Mouse (Mus musculus): ENCODE measurements around the gene Azin2. TPM values are rescaled to one million over a fixed set of nuclear protein-coding genes. Genes with fewer than 3 reads are reported as not detected.

Gene Azin2
- polyA plus RNA-seq, 1 experiment from 2014 or later, result 10.8 TPM

DNA sequence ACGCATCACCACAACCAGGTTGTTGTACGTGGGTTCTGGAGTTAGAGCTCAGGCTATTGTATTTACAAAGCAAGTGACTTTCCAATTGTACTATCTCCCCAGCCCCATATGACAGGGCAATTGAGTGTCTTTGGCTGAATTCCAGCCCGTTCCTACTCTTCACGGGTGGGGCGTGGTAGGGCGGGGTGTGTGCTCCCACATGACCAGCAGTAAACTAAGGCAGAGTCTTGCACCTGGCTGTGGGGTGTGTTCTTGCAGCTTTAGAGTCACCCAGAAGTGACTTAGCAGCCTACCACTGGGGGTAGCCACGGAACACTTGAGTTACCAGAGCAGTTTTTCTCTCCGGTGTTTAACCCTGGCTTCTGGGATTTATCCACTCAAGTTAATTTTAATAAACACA, 35.0 kb upstream of the Azin2 start:
- no peak overlapping the region for H3K4me2 ChIP-seq (replicated peaks; ENCODE audit: low read depth, low read length)
- 0 out of 2 replicates have a peak, but pooled peaks cover 2% of the 10 kb centered on the region for H3K36me3 ChIP-seq (ENCODE audit: control insufficient read depth, insufficient read depth, low read length)
- WGBS, result 89% methylated on average over 8 of the region's 8 CpGs
- H3K27me3 ChIP-seq (ENCODE audit: control insufficient read depth, insufficient read depth, low read length), result no peaks in the 10 kb centered on the region
- DNase-seq (ENCODE audit: low spot score), result no peak
- H3K4me1 ChIP-seq (replicated peaks; ENCODE audit: control insufficient read depth, insufficient read depth, low read length), result peaks cover 6% of the 10 kb centered on the region; the same call in 1 of the 2 replicates
- H3K4me3 ChIP-seq (ENCODE audit: low read depth, low read length), result no peak overlapping the region
- no peak overlapping the region for H3K9ac ChIP-seq (ENCODE audit: low read depth, low read length)
- ATAC-seq (ENCODE audit: low FRiP score), result no peak
- no peak overlapping the region for H3K27ac ChIP-seq (ENCODE audit: low read depth, low read length)
- no peaks in the 10 kb centered on the region for H3K9me3 ChIP-seq (ENCODE audit: control insufficient read depth, low read length)

DNA sequence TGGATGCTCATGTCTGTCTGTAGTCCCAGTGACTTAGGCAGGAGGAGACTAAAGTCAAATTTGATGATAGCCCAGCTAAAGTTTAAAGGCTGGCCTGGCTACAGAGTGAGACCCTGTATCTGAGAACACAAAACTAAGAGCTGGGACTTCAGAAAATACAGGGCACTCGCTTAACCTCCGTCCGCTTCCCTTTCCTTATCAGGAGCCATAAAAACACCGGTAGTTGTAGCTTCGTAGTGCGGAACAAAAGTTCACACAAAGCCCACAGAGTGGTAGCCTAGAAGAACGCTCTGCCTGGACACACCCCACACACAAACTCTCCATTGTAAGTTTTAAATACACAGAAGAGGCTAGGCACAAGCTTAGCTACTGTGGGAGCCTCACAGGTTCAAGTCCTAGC, 33.0 kb upstream of the Azin2 start:
- Histone ChIP-seq H3K4me3 (ENCODE audit: low read depth, low read length) (no peak overlapping the region), H3K4me1 (replicated peaks; ENCODE audit: control insufficient read depth, insufficient read depth, low read length) (peaks cover 6% of the 10 kb centered on the region; the same call in 1 of the 2 replicates), H3K9me3 (ENCODE audit: control insufficient read depth, low read length) (no peaks in the 10 kb centered on the region), H3K36me3 (ENCODE audit: control insufficient read depth, insufficient read depth, low read length) (0 out of 2 replicates have a peak, but pooled peaks cover 2% of the 10 kb centered on the region), H3K27ac (ENCODE audit: low read depth, low read length) (no peak overlapping the region), H3K4me2 (replicated peaks; ENCODE audit: low read depth, low read length) (no peak overlapping the region), H3K9ac (ENCODE audit: low read depth, low read length) (no peak overlapping the region), H3K27me3 (ENCODE audit: control insufficient read depth, insufficient read depth, low read length) (no peaks in the 10 kb centered on the region)
- ATAC-seq (ENCODE audit: low FRiP score) (no peak), DNase-seq (ENCODE audit: low spot score) (no peak)
- 90% methylated on average over 7 of the region's 7 CpGs for WGBS

DNA sequence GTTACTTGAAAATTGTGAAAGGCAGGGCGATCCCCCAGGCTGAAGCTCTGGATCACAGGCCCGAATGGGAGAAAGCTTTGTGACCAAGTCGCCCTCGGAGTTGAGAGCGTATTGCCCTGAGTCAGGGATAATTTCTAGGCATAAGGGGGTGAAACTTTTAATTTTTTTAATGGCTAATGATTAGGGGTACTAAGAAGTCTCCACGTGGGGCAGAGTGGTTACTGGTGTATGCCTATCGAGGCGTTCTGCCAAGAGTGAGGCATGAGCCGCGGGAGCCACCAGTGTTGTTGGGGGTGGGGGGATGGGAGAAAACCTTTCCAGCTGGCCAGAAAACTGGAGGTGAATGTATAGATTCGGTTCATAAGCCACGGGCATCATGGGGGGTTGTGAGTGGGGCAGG, 31.4 kb upstream of the Azin2 start:
- H3K9me3 ChIP-seq (ENCODE audit: control insufficient read depth, low read length), result no peaks in the 10 kb centered on the region
- ATAC-seq (ENCODE audit: low FRiP score) (peak; percentile 14; the same call in 1 of the 2 replicates), DNase-seq (ENCODE audit: low spot score) (no peak)
- peak overlapping the region; percentile 74 for H3K4me3 ChIP-seq (ENCODE audit: low read depth, low read length)
- WGBS, result 1% methylated on average over 12 of the region's 12 CpGs
- H3K27ac ChIP-seq (ENCODE audit: low read depth, low read length), result no peak overlapping the region
- H3K36me3 ChIP-seq (ENCODE audit: control insufficient read depth, insufficient read depth, low read length), result 0 out of 2 replicates have a peak, but pooled peaks cover 2% of the 10 kb centered on the region
- no peaks in the 10 kb centered on the region for H3K27me3 ChIP-seq (ENCODE audit: control insufficient read depth, insufficient read depth, low read length)
- peaks cover 6% of the 10 kb centered on the region; the same call in 1 of the 2 replicates for H3K4me1 ChIP-seq (replicated peaks; ENCODE audit: control insufficient read depth, insufficient read depth, low read length)
- H3K9ac ChIP-seq (ENCODE audit: low read depth, low read length), result peak overlapping the region; percentile 62
- H3K4me2 ChIP-seq (replicated peaks; ENCODE audit: low read depth, low read length), result peak overlapping the region; percentile 76

DNA sequence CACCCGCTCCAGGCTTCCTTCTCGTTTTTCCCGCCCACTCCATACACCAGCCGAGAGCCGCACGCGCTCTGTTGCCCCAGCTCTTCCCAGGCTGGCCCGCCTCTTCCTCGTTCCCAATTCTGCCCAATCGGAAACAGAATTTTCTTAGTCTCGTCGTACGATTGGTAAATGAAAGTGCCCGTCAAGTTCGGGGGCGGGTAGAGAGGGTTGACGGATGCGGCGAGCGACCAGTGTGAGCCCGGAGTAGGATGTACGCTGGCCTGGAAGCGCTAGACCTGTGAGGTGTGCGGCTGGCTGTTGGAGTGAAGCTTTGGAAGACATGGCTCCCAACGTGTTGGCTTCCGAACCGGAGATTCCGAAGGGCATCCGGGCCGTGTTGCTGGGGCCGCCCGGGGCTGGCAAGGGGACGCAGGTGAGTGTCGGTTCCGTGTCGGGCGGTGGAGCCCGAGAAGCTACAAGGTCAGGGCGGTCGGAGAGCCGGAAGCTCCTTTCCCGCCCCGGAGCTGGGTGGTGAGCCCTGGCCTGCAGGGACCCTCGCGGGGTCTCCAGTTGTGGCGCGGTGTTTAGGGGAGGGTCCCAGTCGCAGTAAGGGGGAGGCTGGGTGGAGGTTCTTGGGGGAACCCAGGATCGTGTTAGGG, 30.9 kb upstream of the Azin2 start:
- Histone ChIP-seq H3K9me3 (ENCODE audit: control insufficient read depth, low read length) (no peaks in the 10 kb centered on the region), H3K27ac (ENCODE audit: low read depth, low read length) (no peak overlapping the region), H3K4me3 (ENCODE audit: low read depth, low read length) (peak overlapping the region; percentile 74), H3K9ac (ENCODE audit: low read depth, low read length) (peak overlapping the region; percentile 62), H3K4me1 (replicated peaks; ENCODE audit: control insufficient read depth, insufficient read depth, low read length) (peaks cover 6% of the 10 kb centered on the region; the same call in 1 of the 2 replicates), H3K4me2 (replicated peaks; ENCODE audit: low read depth, low read length) (peak overlapping the region; percentile 76), H3K36me3 (ENCODE audit: control insufficient read depth, insufficient read depth, low read length) (0 out of 2 replicates have a peak, but pooled peaks cover 2% of the 10 kb centered on the region), H3K27me3 (ENCODE audit: control insufficient read depth, insufficient read depth, low read length) (no peaks in the 10 kb centered on the region)
- ATAC-seq (ENCODE audit: low FRiP score) (peak; percentile 99), DNase-seq (ENCODE audit: low spot score) (peak; percentile 98)
- under 1% methylated on average over 49 of the region's 49 CpGs for WGBS

DNA sequence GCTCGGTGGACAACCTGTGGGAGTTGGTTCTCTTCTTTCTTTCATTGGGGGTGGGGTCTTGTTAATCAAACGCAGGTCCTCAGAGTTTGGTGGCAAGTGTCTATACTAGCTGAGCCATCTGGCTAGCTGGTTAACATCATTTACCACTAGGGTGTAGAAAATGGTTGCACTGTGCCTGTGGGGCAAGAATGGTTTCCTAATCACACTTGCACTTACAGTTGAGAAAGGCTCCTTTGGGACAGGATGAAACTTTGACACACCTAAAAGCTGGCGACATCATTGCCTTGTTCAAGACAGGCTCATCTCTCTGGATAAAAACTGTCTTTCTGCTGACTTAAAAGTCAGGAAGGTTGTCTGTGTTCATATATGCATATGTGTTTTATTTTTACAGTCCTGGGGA, 29.9 kb upstream of the Azin2 start:
- H3K4me1 ChIP-seq (replicated peaks; ENCODE audit: control insufficient read depth, insufficient read depth, low read length), result peaks cover 6% of the 10 kb centered on the region; the same call in 1 of the 2 replicates
- no peaks in the 10 kb centered on the region for H3K27me3 ChIP-seq (ENCODE audit: control insufficient read depth, insufficient read depth, low read length)
- 90% methylated on average over 3 of the region's 3 CpGs for WGBS

DNA sequence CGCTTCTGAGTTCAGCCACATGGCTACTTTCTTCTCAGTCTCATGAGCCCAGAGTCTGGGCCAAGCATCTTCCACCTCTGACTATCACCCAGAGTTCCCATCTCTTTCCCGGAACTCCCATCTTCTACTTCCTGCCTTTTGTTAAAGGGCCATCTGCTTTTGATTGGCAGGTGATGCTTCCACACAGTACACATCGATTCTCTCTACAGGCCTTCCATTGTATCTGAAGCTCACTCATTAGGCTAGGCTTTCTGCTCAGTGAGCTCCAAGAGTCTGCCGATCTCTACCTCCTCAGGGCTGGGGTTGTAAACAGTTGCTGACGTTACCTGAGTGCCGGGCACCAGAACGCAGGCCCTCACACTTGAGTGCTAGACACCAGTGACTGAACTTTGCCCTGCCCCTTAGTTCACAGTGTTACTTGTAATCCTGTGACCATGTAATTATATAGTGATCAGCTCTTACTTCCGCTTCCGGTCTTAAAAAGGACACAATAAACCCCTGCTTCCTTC, 29.3 kb upstream of the Azin2 start, which contains the start of gene Ak2:
Gene Ak2 (plus strand): TSS at position 459 of the 509 bp plus-strand sequence.
- DNase-seq (ENCODE audit: low spot score) (no peak), ATAC-seq (ENCODE audit: low FRiP score) (no peak)
- H3K27ac ChIP-seq (ENCODE audit: low read depth, low read length), result no peak within 1 kb of the TSS
- H3K4me2 ChIP-seq (replicated peaks; ENCODE audit: low read depth, low read length), result peak within 1 kb of the TSS; percentile 19; the same call in 1 of the 2 replicates
- WGBS, result 90% methylated on average over 9 of the region's 9 CpGs
- no peaks in the 10 kb centered on the region for H3K27me3 ChIP-seq (ENCODE audit: control insufficient read depth, insufficient read depth, low read length)
- H3K9me3 ChIP-seq (ENCODE audit: control insufficient read depth, low read length), result no peaks in the 10 kb centered on the region
- H3K9ac ChIP-seq (ENCODE audit: low read depth, low read length), result no peak within 1 kb of the TSS
- H3K4me1 ChIP-seq (replicated peaks; ENCODE audit: control insufficient read depth, insufficient read depth, low read length), result peaks cover 6% of the 10 kb centered on the region; the same call in 1 of the 2 replicates
- no peak within 1 kb of the TSS for H3K4me3 ChIP-seq (ENCODE audit: low read depth, low read length)
- H3K36me3 ChIP-seq (ENCODE audit: control insufficient read depth, insufficient read depth, low read length), result 0 out of 2 replicates have a peak, but pooled peaks cover 2% of the 10 kb centered on the region

More for the DNA sequence above, 29.9 kb upstream of the Azin2 start:
- H3K4me2 ChIP-seq (replicated peaks; ENCODE audit: low read depth, low read length), result no peak overlapping the region
- no peak overlapping the region for H3K4me3 ChIP-seq (ENCODE audit: low read depth, low read length)
- no peak overlapping the region for H3K27ac ChIP-seq (ENCODE audit: low read depth, low read length)
- no peak overlapping the region for H3K9ac ChIP-seq (ENCODE audit: low read depth, low read length)
- DNase-seq (ENCODE audit: low spot score) (no peak), ATAC-seq (ENCODE audit: low FRiP score) (no peak)
- 0 out of 2 replicates have a peak, but pooled peaks cover 2% of the 10 kb centered on the region for H3K36me3 ChIP-seq (ENCODE audit: control insufficient read depth, insufficient read depth, low read length)
- no peaks in the 10 kb centered on the region for H3K9me3 ChIP-seq (ENCODE audit: control insufficient read depth, low read length)

DNA sequence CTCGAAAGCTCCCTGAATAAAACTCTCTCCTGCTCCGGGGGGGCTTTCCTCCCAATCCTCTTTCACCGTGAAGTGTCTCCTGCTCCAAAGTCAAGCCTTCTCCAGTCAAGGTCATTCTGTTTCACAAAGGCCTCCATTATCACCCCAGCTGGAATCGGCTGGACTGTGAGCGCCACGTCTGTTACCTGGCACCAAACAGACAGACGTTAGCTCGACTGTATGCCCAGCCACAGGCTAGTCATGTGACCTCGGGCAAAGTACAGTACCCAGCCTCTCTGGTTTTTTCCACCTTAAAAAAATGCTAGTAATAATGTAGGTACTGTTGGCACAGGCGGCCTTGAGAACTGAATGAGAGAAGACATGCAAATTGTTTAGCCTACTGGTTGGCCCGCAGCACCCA, 27.4 kb upstream of the Azin2 start:
- H3K4me3 ChIP-seq (ENCODE audit: low read depth, low read length), result no peak overlapping the region
- no peak overlapping the region for H3K9ac ChIP-seq (ENCODE audit: low read depth, low read length)
- no peak for ATAC-seq (ENCODE audit: low FRiP score)
- DNase-seq (ENCODE audit: low spot score), result no peak
- H3K27ac ChIP-seq (ENCODE audit: low read depth, low read length), result no peak overlapping the region
- peaks cover 6% of the 10 kb centered on the region; the same call in 1 of the 2 replicates for H3K4me1 ChIP-seq (replicated peaks; ENCODE audit: control insufficient read depth, insufficient read depth, low read length)
- H3K27me3 ChIP-seq (ENCODE audit: control insufficient read depth, insufficient read depth, low read length), result no peaks in the 10 kb centered on the region
- 60% methylated on average over 11 of the region's 11 CpGs for WGBS
- no peaks in the 10 kb centered on the region for H3K9me3 ChIP-seq (ENCODE audit: control insufficient read depth, low read length)
- H3K36me3 ChIP-seq (ENCODE audit: control insufficient read depth, insufficient read depth, low read length), result no peaks in the 10 kb centered on the region
- no peak overlapping the region for H3K4me2 ChIP-seq (replicated peaks; ENCODE audit: low read depth, low read length)

DNA sequence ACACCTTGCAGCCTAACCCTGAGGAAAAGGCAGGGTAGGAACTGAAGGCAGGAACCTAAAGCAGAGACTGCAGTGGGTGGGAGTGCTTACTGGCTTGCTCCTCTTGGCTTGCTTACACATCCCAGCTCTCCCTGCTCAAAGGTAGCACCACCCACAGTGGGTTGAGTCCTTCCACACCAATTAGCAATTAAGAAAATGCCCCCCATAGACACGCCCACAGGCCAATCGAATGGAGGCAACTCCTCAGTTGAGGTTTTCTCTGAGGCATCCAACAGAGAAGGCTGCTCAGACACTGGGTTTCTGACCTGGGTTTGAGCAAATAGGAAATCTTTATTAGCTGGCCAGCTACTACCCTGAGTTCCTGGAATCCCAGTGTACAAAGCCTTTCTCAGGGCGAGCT, 26.7 kb upstream of the Azin2 start:
- H3K4me2 ChIP-seq (replicated peaks; ENCODE audit: low read depth, low read length), result no peak overlapping the region
- H3K36me3 ChIP-seq (ENCODE audit: control insufficient read depth, insufficient read depth, low read length), result no peaks in the 10 kb centered on the region
- no peak overlapping the region for H3K4me3 ChIP-seq (ENCODE audit: low read depth, low read length)
- no peaks in the 10 kb centered on the region for H3K9me3 ChIP-seq (ENCODE audit: control insufficient read depth, low read length)
- no peak overlapping the region for H3K27ac ChIP-seq (ENCODE audit: low read depth, low read length)
- no peak for ATAC-seq (ENCODE audit: low FRiP score)
- H3K27me3 ChIP-seq (ENCODE audit: control insufficient read depth, insufficient read depth, low read length), result no peaks in the 10 kb centered on the region
- no peak for DNase-seq (ENCODE audit: low spot score)
- WGBS, result 49% methylated on average over 3 of the region's 3 CpGs
- no peaks in the 10 kb centered on the region; the same call in 1 of the 2 replicates for H3K4me1 ChIP-seq (replicated peaks; ENCODE audit: control insufficient read depth, insufficient read depth, low read length)
- no peak overlapping the region for H3K9ac ChIP-seq (ENCODE audit: low read depth, low read length)

DNA sequence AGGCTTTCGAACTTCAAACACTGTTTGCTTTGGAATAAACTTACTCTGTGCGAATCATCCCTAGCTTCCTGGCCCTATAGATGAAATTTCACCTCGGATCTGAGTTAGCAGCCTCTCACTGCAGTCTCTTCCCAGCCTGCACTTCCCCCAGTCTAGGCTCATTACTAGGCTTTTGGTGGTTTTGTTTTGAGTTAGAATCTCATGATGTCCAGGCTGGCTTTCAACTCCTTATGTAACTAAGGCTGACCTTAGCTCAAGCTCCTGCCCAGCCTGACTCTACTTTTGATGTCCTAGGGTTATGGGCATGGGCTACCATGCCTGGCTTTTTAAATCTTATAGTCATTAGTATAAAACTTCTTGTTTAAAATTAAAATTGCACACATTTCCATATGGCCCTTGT, 22.4 kb upstream of the Azin2 start:
- H3K27me3 ChIP-seq (ENCODE audit: control insufficient read depth, insufficient read depth, low read length), result no peaks in the 10 kb centered on the region
- no peak overlapping the region for H3K4me3 ChIP-seq (ENCODE audit: low read depth, low read length)
- no peak overlapping the region for H3K9ac ChIP-seq (ENCODE audit: low read depth, low read length)
- no peak for DNase-seq (ENCODE audit: low spot score)
- H3K27ac ChIP-seq (ENCODE audit: low read depth, low read length), result no peak overlapping the region
- 75% methylated on average over 3 of the region's 3 CpGs for WGBS
- H3K9me3 ChIP-seq (ENCODE audit: control insufficient read depth, low read length), result no peaks in the 10 kb centered on the region
- ATAC-seq (ENCODE audit: low FRiP score), result no peak
- H3K36me3 ChIP-seq (ENCODE audit: control insufficient read depth, insufficient read depth, low read length), result no peaks in the 10 kb centered on the region
- H3K4me1 ChIP-seq (replicated peaks; ENCODE audit: control insufficient read depth, insufficient read depth, low read length), result no peaks in the 10 kb centered on the region
- no peak overlapping the region for H3K4me2 ChIP-seq (replicated peaks; ENCODE audit: low read depth, low read length)

Measured in hindbrain, embryonic 11.5 days (tissue).